Mouse (Mus musculus) cerebellum, postnatal 36 days (tissue): ENCODE measurements around the gene Gprc5c.
A peak's percentile ranks its signal among the peaks of the same experiment; 100 is the strongest.

Source experiments
- DNase-seq, 2 experiments: peaks; one replicate each; pipeline ENCODE4 v3.0.0; 2021 to 2022; ENCODE audit warnings: mixed read lengths in 2 of 2

The Gprc5c gene

DNA sequence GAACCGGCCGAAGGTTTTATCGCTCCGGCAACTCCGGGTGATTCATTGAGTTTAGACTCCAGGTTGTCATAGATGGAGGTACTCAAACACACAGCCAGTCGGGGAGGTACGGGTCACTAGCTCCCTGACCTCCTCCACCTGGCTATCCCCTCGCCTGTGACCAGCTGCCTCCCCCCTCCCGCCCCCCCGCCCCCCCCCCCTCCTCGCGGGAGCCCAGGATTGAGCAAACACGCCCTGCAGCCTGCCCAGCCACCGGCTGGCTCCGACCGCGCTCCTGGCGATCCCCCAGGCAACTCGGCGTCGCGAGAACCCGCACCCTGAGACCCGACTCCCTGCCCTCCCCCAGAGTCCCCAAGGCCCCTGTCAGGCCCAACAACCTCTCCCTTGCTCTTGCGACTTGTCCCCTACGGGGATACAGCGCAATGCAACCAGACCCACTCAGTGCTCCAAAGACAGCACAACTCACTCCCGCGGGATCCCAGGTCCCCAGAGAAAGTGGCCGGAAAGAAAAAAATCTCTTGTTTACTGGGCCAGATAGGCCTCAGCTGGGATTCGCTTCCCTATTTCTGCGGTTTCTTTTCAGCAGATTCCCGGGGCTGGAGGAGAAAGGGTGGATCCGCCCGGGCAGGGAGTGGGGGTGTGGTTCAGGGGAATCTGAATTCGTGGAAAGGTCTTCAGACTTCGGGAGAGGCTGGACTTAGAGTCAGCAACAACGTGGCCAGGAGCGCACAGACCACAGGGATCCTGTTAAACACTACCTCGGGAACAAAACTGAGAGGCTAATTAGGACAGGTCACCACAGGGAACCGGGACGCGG is at the start of gene Gprc5c:
Gene Gprc5c, plus strand, starts transcription at position 701 of the 817 bp plus-strand sequence.
- DNase-seq = peak in 1 of 2 experiments; percentile 72

DNA sequence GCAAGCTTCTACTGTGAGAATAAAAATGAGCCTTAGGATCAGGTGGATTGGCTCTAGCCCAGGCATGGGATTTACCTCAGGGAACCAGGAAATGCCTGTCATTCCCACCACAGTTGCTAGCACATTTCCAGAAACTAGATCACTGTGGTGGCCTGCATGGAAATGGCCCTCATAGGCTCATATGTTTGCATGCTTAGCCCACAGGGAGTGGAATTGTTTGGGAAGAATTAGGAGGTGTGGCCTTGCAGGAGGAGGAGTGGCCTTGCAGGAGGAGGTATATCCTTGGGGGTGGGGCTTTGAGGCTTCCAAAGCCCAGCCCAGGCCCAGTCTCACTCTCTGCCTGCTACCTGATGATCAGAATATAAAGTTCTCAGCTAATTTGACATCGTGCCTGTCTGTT is 49.0 kb upstream of the Gprc5c start:
- DNase-seq = no peak

DNA sequence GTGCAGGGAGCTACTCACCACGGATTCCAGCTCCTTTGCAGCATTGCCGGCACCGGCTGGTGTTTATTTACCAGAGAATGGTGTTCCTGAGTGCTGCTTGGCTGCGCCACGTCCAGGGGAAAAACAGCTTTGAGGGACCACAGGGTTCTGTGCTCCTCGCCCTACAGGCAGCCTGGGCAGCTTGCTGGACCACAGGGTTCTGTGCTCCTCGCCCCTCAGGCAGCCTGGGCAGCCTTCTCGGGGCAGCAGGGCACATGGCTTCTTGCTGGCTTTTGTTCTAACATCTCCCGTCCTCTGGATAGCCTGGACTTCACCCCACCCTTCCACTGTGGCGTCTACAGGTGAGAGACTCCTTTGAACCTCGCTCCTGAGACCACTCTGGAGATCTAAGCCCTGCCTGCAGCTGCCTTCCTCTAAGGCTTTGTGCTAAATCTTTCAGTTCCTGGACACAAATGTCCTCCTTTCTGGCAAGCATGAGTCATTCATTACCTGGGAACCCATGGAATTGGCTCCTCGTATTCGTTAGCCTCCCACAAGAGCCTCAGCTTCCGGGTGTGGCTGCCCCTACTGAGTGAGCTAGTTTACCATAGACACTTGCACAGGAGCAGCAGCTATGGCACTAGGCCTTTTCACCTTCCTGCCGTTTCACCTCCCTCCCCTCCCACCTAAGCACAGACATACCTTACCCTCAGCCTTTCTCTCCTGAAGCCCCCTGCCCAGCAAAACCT is 48.2 kb upstream of the Gprc5c start:
- no peak for DNase-seq

DNA sequence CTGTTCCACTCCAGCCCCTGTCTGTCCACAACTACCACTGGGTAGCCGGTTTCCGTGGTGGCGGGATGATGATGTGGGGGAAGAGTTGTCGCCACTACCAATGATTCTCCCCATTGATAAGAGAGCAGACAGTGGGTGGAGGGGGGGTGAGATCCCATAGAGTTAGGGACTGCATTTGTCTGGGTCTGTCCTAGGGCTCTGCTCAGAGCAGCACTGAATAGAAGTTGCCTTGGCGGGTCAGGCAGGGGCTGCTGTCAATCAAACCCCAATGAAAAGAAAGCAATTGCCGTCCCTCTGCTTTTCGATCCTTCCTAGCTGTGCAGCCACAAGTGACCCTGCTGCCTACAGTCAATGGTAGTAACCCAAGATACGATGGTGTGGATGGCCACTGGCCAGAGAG is 47.0 kb upstream of the Gprc5c start:
- DNase-seq = no peak

DNA sequence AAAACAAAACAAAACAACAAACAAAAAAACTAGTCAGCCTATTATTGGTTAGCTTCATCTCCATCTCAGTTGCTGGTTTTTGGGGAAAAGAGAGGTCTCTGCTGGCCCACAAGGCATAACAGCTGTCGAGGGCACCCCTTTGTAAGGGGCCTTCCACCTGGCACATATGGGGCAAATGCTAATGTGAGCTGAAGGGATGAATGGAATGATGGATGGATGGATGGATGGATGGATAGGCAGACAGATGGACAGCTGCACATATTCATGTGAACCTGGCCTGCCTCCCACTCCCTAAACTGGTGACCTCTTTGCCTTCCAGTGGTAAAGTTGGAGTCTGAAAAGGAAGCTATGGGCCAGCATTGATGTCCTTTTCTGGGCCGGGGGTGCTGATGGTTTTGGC is 43.9 kb upstream of the Gprc5c start:
- no peak for DNase-seq

DNA sequence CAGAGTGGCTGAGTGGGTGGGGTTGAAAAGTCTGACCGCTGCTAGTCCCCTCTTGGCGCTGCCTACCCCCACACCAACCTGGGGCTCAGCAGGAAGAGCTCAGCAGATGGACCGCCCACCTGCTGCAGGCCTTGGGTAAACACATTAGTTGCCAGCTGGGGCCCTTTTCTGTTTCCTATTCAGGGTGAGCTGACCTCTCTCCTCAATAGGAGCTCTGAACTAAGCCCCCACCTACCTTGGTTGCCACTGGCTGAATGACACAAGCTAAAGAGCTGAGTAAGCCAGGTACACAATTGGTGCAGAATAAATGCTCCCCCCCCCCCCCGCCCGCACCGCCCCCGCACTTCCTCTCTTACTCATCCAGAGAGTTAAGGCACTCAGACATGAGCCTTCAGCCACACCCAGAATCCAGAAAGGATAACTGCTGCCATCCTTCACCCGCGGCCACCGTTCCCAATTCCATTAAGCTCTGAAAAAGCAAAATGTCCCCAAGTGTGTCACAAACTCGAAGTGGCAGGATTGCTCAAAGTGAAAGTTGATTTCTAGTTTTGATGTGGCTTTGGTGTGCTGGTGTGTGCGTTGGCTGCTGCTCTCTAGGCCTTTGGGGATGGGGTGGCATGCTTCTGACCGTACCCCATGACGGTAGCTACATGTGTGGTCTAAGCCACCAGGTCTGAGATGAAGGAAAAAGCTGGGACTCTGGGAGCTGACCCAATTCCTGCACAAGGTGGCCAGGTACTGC is 43.1 kb upstream of the Gprc5c start:
- DNase-seq = peak; percentile 48 to 59

DNA sequence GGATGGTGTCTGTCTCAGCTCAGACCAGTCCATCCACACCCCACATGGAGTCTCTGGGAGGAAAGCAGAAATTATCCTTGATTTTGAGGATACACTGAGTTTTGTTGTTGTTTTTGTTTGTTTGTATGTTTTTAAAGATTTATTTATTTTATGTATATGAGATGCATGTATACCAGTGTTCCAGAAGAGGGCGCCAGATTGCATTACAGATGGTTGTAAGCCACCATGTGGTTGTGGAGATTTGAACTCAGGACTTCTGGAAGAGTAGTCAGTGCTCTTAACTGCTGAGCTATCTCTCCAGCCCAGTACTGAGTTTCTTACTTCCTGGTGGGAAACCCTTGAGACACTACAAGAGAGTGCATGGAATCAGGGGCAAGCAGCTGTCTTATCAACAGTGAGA is 41.6 kb upstream of the Gprc5c start:
- DNase-seq = no peak

DNA sequence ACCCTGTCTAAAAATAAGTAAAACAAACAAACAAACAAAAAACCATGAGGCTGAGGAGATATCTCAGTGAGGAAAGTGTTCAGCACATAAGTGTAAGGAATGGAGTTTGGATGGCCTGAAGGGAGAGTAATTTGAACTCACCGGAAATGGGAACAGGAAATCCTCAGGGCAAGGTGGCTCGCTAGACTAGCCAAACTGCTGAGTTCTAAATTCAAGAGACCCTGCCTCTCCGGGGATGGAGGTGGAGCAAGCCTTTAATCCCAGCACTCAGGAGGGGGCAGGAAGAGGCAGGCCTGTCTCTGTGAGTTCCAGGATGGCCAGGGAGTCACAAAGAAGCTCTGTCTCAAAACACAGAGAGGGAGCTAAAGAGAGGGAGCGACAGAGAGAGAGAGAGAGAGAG is 40.6 kb upstream of the Gprc5c start:
- DNase-seq = no peak

DNA sequence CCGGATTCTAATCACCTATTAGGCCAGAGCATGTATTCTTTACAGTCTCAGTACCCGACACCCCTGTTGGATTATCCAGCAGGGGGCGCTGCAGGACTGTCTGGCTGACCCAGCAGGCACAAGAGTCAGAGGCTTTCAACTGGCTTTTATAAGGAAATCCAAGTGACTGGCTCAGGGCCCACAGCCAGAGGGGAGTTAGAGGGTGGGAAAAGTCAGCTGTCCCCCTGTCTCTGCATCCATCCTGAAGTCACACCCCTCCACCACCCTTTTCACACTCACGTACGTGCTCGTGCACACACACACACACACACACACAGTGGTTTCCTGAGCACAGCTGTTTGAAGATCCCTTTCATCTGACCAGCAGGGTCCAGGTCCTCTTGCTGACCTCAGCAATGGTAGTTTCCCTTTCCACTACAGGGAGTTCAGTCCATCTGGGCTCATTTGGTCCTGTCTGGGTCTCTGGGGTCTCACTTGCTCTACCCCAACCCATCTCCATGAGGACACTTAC is 38.2 kb upstream of the Gprc5c start:
- peak; percentile 97 to 98 for DNase-seq

DNA sequence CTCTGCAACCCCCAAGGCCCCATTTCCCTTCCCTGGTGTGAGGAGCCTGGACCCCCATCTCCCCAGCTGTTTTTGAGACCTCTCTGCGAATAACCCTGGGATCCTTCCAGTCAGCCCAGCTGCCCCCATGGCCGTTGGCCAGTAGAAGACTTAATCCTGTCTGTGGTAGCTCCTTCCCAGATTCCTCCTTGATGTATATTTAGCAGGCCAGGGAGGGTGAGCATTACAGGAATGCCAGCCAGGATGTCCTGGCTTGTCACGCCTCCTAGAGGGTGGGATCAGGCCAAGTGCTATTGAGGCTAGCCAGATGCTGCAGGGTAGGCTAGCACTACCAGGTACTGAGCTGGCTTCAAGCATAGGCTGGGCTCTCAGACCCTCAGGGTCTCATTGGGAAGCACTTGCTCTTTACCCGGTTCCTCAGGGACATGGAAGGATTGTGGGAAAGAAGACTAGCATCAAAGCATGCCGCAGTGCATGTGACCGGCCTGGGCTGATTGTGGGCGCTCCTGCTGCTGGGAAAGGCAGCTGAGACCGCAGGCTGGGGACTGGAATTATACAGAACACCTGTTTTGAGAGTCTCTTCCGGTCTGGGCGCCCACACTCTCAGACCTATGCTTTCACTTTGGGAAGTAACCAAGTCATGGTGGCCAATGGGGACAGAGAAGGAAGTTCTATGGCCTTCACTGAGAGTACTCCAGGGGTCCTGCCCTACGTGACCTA is 35.9 kb upstream of the Gprc5c start:
- DNase-seq = no peak

DNA sequence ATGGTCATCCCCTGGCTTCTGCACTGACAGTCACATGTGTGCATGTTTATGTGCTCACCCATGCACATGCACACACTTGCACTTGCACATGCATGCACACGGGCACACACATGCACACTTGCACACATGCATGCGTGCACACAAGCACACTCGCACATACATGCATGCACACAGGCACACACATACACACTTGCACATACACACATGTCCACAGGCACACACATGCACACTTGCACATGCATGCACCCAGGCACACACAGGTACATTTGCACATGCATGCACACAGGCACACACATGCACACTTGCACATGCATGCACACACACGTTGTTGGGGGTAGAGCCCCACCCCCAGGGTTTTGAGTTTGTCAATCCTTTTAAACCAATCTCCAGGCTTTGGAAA is 34.0 kb upstream of the Gprc5c start:
- no peak for DNase-seq

DNA sequence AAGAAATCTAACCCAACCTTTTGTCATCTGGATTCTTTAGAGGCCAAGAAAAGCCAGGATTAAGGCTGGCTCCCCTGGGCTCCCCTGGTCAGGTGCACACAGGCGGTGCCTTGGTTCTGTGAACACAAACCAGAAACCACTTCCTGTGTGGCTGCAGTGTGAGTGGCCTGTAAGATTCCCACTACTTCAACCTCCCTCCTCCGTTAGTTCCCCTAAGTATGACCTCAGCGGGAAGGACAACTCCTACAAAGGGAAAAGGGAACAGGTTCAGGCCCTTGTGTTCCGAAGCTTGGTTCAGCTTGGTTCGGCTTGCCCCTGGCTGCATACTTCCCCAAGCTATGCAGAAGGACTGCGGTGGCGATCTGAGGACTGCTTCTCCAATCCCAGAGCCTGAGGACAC is 32.8 kb upstream of the Gprc5c start:
- no peak for DNase-seq

DNA sequence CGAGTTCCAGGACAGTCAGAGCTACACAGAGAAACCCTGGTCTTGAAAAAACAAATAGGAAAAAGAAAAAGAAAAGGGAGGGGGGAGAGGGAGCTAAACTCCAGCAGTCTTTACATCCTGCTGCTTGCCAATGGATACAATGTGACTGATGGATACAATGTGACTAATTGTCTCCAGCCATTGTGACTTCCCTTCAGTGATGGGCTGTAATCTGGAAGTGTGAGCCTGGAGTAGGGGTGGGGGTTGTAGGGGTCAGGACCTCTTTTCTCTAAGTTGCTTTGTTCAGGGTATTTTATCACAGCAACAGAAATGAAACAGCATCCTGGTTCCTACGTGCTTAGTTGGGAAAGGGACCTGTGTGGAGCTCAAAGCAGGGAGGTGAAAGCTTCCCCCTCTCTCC is 31.8 kb upstream of the Gprc5c start:
- no peak for DNase-seq

DNA sequence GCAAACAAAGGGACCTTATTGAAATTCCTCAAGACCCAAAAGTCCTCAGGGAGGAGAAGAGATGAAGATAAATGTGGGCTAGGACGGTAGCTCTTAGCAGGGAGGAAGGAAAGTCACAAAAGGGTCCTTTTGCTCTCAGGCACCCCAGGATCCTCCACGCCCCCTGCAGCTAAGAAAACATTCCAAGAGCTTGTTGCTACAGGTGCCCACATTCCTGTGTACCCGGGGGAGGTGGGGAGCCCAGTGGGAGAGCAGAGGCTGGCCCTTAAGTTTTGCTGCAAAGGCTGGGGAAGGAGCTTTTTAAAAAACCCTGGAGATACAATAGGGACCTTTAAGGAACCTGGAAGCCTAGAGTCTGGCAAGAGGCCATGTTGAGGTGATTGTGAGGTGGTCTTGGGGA is 30.5 kb upstream of the Gprc5c start:
- no peak for DNase-seq

DNA sequence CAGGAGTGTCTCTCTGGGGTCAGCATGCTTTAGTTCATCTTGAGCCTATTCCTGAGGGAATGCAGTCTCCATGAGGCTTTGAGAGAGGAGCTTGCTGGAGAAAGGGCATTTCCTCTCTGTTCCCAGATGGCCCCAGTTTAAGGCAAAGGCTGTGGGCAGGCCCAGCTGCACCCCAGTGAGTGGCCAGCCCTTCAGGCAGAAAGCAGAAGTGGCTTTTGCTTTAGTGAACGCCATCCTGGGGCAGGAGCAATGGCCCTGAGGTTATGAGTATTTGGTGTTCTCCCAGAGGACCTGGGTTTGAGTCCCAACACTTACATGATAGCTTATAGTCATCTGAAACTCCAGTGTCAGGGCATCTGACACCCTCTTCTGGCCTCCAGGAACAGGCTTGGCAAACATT is 29.6 kb upstream of the Gprc5c start:
- no peak for DNase-seq

DNA sequence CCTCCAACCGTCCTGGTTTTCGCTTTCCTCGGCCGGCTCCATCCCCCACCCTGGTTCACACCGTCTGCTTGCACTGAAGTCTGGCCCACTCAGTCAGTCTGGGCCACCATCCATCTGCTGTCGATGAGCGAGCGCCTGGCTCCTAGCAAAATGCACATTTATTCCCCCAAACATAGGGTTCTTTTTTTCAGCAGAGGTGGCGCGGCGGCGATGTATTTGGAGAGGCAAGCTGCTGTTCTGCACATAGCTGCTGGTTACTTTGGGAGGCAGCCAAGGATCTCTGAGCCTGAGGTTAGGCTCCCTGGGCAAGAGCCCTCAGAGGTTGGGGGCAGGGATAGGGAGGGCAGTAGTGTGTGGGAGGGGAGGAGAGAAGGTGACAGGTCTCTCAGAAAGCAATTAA is 28.2 kb upstream of the Gprc5c start:
- peak; percentile 74 to 81 for DNase-seq

DNA sequence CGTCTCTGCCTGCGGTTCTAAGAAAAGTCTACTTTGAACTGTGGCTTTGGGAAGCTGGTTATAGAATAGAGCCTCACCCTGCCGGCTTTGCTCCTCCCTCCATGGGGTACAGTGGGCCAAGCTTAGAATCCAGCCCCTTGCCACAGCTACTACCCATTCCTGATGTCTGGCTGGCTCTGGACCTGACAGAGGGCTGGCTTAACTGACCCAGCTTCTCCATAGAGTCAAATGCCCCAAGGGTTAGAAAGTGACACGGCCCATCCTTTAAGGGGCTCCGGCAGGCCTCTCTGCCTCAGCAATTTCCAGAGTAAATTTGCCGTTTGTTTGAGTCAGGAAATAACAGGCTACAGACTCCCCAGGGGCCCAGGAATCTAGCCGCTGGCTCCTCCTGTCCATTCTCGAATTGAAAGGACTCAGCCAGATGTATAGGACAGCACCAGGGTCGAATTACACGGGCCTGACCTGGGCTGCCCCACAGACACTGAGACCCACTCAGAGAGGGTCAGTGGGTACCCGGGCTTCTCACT is 27.7 kb upstream of the Gprc5c start:
- DNase-seq = no peak

DNA sequence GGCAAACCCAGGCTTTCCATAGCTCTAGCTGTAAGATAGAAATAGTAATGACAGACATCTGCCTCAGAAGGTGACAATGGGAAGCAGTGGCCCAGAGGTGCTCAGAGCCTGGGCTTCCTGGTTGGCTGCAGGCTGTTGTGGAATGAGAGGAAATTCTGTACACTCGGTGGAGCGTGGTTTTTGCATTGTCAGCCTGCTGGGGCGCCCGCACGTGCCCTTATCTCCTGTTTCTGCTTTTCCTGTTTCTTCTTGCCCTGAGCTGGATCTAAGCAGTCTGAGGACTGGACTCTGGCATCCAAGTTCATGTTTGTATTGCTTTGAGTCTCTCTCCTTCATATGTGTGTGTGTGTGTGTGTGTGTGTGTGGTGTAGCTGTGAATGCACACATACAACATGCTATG is 24.3 kb upstream of the Gprc5c start:
- DNase-seq = no peak

DNA sequence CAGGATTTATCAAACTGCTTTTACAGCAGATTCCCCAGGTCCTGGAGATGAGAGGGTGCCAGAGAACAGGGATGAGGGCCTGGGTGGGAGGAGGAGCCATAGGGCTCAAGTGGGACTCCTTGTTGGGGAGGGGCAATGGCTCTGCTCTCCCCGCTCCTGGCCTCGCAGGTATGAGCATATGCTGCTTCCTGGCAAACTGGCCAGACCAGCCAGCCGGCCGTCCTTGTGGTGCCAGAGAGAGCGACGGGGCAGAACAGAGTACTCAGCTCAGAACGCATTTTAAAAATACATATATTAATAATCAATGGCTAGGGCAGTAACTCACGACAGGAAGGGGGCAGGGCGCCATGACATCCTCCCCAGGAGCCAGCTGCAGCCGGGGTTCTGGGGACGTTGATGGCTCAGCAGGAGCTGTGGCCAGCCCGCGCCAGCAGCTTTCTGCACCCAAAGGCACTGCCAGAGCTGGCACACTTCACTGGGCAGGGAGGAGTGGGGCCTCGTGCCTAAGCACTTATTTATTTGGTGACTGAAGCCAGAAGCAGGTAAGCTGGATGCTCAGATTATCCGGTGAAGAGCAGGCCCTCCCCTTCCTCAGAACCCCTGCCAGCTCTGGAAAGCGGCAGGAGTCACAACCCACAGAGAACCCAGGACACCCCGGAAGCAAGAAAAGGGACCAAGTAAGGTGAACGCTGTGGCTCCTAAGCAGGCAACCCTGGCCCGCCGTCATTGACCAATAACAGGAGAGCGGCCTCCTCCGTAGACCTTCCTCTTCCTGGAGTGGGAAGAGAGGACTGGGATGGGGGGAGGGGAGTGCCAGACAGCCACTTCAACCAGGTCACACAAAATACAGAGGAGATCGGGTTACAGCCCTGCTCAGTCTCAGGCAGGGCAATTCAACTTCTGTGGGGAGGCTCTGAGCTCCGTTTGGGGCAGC is 21.2 kb upstream of the Gprc5c start:
- peak; percentile 90 to 91 for DNase-seq

DNA sequence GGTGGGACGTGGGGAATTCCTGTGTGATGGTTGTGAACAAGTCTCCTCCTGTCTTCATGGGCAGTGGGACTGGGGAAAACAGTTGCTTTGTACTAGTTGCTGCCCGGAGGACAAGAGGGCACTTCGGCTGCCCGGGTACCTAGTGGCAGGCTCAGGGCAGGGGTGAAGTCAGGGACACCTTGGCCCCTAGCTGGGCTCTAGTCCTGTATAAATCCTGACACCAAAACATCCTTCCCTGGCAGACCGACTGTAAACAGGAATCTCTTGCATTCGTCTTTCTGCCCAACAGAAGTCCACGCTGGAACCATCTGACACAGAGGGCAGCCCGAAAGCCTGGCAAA is 20.5 kb upstream of the Gprc5c start:
- DNase-seq = no peak

DNA sequence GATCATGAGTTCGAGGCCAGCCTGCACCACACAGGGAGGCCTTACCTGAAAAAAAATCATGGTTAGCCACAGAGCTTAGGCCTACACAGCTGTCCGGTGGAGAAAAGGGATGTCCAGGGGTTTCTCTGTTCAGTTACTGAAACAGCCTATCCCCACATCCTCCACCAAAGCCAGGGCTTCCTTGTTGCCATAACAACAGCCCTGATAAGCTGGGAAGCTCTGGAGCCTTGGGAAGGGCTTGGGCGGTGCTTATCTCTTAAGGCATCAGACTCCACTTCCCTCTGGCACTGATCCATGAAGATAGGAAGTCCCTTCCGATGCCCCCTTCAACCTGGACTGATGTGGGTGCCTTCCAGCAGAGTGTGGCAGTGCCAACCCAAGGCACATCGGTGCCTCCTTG is 17.8 kb upstream of the Gprc5c start:
- no peak for DNase-seq
